Mouse (Mus musculus) adrenal gland, postnatal 14 days (tissue): ENCODE results near the gene Ccdc171. TPM values are rescaled to one million over a fixed set of nuclear protein-coding genes. Genes with fewer than 3 reads are reported as not detected.
"Not testable (repeated sequence)": the region's sequence is repeated elsewhere in the genome, so short reads cannot be mapped to it uniquely, and the experiment has no call there.

ENCODE experiments used
- DNase-seq: peaks from one replicate; pipeline ENCODE4 v3.0.0; 2021; ENCODE audit warnings: mixed read lengths
- total RNA-seq: library from RNA; stranded (reverse); gene quantifications from 2 replicates; pipeline ENCODE4 v1.2.3, GENCODE M21; 2021

Gene Ccdc171
- total RNA-seq, 1 experiment from 2014 or later: 1.9 TPM

DNA sequence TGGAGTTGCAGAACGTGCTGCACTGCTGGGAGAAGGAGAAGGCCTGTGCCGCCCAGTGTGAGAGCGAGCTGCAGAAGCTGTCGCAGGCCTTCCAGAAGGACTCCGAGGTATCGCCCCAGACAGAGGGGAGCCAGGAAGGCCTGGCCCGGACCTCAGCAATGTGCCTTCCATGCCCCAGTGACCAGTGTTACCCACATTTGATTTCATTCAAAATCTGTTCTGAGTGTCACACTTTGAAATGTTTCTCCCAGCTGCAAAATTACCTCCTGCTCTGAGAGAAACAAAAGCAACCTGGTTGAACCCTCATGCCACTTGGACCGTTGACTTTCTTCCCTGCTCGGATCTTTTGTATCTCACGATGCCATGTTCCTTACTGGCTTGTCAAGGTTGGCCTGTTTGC is 133.1 kb downstream of the Ccdc171 start:
- DNase-seq: no peak

DNA sequence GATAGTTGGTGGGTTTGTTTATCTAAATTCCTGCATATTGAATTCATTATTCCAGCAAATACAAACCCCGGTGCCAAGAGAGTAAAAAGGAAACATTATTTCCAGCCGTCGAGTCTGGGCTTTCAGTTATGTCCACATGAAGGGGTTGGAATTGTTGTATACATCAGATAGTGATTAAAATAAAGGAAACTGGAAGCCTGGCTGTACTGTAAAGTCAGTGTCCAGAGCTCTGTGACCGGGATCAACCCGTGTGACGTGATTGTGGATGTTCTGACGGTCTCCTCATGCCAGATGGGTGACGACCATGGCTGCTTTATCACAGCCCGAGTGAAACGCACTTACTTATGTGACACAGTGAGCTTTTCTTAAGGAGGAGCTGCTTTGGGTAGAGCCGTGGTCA is 134.1 kb downstream of the Ccdc171 start:
- DNase-seq: no peak

DNA sequence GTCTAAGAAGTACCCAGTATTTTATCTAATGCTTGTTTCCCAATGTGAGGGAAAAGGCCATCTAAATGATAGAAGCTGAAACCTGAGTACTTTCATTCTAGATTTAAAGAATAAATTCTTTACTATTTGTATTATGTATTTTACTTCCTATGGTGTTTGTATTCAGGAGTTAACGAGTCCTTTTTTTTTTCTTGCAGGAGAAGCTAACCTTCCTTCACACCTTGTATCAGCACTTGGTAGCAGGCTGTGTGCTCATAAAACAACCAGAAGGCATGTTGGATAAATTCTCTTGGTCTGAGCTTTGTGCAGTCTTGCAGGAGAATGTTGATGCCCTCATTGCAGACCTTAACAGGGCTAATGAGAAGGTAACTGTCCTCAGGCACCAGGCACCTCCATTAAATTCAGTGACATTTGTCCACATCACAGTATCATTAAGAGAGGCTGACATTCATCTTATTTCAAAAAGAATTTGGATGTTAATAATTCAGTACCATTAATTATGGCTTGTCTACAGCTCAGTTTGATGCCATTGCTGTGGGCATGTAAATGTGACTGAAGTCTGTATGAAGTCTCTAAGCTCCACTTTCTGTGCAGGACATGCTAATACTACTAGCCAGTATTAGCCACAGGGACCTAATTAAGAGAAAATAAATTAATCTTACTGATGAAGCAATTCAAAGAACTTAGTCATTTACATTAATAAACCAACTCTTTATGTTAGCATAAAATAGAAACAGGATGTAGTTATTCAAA is 136.3 kb downstream of the Ccdc171 start:
- no peak for DNase-seq

DNA sequence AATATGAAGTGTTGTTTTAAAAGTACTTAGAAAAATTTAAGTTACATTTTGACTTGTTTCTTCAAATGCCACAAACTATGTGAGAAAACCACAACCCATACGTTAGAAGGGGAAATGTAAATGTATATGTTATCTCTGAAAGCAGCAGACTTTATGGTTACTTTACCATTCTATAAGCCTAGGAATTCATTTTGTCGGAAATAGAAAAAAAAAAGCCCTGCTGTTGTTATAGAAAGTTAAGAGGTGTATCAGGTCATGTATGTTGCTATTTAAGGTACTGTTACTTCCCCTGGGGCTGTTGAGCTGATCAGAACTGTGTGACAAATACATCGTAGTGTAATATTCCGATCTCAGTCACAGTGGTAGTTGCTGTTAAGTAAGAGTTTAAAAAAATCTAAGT is 137.0 kb downstream of the Ccdc171 start:
- no peak for DNase-seq

DNA sequence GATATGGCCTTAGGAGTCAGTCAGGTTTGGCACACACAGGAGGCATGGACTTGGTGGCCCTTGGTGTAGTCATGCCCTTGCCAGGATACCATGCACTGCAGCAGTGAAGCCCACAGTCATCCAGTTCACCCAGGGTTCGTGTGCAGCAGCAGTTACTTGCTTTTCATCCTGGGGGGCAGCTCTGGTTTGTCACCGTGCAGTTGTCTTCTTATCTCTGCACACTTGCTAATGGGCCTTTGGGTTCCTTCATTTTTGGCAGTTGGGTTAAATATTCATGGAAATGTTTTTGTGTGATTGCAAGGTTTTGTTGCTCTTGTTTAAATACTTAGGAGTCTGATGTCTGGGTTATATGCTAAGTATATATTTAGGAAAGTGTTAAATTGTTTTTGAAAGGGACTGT is 144.2 kb downstream of the Ccdc171 start:
- DNase-seq: no peak

DNA sequence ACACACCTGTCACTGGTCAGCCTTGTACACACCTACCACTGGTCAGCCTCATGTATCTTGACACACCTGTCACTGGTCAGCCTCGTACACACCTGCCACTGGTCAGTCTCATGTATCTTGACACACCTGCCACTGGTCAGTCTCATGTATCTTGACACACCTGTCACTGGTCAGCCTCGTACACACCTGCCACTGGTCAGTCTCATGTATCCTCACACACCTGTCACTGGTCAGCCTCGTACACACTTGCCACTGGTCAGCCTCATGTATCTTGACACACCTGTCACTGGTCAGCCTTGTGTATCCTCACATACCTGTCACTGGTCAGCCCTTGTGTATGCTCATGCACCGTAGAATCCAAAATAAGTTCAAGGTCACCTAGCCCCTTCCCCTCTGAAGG is 150.0 kb downstream of the Ccdc171 start:
- DNase-seq: not testable (repeated sequence)

DNA sequence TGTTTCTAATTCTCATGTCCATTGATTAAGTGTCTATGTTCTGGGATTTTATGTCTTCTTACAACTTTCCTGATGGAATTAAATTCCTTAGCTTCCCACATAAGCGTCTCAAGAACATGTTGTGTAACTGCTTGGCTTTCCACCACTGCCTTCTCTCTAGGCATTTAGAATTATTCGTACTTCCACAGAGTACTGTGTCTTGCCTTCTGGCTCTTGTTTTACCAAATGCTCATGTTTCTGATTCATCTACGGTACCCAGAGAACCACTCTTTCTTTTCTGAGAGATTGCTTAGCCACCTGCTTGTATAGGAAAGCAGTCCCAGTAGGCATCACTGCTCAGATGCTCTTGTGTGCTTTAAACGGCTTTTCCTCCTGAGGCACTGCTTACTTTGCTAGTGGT is 151.1 kb downstream of the Ccdc171 start:
- DNase-seq: no peak

DNA sequence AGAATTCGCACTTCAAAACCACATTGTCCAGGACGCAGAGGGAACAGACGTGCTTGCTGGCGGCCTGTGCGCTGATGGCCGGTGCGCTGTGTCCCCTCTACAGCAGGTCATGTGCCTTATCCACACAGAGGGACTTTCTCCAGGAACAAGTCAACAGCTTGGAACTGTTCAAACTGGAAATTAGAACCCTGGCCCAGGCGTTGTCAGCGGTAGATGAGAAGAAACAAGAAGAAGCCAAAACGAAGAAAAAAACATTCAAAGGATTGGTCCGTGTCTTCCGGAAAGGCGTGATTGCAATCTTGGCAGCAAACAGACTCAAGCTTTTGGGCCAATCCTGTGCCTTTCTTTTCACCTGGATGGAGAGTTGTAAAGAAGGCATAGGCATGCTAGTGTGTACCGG is 155.7 kb downstream of the Ccdc171 start:
- no peak for DNase-seq

DNA sequence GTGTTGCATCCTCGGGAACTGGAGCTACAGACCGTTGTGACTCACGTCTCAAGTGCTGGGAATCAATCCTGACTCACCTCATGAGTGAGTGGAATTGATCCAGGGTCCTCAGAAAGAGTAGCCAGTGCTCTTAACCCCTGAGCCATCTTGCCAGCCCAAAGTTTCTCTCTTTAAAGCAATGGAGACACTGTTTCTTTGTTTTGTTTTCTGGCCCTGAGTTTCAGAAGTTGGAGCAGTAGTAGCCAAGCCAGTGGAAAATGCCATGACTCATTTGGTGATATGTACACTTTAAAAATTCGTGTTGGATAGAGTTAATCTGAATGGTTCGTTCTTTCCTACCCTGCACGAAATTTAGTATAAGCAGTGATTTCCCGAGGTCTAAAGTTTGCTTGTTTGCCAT is 157.5 kb downstream of the Ccdc171 start:
- no peak for DNase-seq

DNA sequence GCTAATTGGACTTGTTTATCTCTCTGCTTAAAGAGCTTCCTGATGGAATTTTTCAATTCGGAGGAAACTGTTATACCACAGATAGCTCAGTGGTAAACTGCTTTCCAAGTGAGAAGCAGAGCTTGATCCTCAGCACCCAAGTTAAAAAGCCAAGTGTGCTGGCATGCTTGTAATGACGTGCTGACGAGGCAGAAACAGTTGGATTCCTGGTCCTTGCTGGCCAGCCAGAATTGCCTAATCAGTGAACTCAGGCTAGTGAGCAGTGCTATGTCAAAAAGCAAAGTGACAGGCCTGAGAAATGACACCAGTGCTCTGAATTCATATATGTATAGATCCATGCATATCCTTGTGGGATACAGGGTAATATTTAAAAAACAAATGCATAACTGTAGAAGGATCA is 174.8 kb downstream of the Ccdc171 start:
- DNase-seq: no peak

DNA sequence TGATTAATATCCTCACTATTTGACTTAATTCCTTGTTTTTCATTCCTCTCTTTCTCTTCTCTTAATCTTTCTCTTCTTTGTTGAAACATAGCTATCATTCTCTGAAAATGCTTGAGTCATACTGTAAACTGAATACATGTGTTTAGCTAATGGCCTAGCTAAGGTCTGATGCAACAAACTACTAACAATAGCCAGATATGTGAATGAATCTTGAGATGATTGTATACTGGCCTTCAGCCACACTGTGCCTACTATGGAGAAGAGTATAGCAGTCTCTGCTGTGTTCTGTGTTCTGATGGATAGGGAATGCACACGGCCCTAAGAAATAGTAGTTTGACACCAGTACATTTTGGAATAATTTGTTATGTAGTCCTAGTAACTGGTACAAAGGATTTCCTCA is 191.7 kb downstream of the Ccdc171 start:
- no peak for DNase-seq

DNA sequence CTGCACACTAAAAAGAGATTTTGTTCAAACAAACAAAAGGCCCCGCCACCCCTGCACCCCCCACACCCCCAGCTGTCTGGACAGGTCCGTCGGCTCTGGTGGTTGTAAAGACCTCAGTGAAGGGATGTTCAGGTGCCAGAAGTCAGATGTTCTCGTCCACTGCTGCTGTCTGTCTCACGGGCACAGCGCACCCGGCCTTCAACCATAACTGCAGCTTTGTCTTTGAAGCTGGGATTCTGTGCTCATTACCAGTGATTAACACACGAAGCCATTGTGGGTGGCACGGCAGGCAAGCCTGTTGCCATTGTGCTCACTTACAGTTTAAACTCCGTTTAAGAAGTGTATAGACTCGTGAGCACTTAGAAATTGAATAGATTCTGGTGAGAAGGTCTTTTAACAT is 194.5 kb downstream of the Ccdc171 start:
- no peak for DNase-seq

DNA sequence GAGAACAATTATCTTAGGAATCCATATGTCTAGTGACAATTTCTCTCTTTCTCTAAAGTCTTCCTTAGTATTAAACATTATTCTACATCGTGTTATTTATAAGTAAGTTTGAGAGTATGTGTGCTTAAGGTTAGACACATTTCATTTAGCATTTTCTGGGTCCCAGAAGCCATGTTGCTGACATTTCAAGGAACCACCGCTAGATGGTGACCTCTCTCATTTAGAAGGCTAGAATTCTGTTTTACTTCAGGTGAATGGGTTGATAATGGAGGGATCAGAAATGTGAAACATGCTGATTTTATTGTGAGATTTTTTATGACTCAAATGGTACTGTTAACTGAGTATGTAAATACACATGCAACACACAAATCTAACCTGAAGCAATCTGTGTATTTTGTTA is 199.8 kb downstream of the Ccdc171 start:
- no peak for DNase-seq

DNA sequence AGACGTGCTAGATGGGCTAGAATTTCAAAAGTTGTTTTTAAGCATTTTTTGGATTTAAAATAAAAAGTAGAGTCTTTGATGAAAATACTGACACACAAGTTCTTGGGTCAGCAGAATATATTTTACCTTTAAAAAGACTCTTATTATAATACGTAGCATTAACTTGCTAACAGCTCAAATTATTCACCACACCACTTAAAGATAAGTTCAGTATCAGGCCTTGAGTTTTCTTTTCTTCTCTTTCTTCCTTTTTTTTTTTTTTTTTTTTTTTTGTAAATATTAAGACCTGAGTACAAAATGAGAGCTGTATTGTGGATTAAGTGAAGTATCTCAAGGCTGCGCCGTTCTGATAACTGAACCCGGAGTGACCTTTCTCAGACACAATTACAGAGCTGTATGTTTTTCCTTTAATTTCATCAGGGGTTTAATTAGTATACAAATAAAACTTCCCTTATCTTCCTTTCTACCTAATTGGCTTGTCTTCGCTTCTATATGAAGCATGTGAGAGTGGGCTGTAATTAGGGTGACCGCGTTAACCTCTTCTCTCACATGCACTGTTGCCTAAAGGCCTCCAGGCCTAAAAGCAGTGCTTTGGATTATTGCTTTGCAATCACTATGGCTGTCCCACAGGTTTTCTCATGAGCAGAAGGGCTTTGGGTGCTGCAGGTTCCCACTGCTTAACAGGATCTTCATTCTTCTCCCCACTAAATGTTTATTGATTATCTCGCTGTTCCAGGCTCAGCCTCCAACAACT is 214.0 kb downstream of the Ccdc171 start:
- no peak for DNase-seq

DNA sequence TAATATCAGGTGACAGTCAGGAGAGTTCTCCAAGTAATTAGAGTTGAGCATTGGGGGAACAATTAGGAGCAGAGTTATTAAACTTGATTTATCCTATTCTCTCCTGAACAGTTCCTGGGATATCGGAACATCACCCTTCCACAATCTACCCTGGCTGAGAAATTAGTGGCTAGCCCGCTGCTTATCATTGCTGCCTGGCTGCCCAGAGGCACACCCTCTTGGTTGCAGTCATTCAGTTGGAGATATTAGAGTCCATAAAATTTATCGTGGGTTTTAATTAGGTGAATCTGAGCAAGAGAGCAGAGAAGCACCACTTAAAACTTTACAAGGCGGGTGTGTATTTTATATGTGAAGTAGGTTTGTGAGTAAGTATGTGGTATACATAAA is 214.5 kb downstream of the Ccdc171 start:
- DNase-seq: no peak

DNA sequence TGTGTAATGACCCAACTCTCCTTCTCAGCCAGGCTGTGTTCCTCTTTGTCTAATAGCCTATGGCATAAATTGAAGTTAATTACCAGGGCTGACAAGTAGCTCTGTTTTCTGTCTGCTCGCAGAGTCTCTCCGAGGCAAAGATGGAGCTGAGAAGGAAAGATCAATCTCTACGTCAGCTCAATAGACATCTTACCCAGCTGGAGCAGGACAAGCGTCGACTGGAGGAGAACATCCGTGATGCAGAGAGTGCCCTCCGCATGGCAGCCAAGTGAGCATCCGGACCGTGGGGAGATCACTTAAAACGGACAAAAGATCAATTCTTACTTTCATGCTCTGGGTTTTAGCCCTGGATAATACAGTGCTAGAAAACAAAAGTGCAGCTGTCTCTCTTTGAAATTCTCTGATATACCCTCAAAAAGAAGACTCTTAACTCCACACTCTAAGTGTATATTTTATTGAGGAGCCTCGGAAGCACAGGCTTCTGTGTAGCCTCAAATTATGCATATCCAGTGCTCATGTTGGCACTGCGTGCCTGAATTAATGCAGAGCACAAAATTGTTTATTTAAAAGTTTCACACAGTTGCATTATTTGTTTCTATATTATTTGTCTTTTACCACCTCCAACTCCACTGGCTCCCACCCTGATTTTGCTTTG is 217.6 kb downstream of the Ccdc171 start:
- DNase-seq: no peak

DNA sequence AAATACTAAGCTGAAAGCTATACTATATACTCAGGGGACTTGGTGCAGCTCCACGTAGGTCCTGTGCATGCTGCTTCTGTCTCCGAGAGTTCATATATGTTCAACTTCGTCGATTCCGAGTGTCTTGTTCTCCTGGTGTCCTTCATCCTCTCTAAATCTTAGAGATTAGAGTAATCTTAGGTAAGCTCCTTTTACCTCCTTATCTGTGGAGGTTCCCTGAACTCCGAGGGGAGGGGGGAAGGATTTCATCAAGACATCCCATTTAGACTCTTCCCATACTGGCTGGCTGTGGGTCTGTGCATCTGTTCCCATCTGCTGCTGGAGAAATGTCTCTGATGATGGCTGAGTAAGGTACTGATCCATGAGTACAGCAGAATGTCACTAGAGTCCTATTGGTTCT is 249.8 kb downstream of the Ccdc171 start:
- DNase-seq: no peak

DNA sequence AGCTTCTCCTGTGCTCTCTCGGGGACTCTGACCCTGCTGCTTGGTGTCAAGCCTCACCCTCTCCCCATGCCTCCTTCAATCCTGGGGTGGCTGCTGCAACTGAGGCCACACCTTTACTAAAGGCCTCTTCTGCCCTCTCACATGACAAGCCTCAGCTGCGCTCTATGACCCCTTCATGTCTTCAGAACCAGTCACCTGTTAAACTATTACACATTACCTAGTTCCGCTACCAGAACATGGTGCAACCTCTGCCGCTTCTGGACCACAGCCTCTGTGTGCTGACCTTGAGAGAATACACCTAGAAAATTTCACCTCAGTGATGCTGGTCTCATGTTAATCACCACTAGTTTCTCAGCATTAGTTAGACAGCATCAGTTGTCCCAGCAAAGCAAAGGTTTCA is 254.7 kb downstream of the Ccdc171 start:
- DNase-seq: no peak

DNA sequence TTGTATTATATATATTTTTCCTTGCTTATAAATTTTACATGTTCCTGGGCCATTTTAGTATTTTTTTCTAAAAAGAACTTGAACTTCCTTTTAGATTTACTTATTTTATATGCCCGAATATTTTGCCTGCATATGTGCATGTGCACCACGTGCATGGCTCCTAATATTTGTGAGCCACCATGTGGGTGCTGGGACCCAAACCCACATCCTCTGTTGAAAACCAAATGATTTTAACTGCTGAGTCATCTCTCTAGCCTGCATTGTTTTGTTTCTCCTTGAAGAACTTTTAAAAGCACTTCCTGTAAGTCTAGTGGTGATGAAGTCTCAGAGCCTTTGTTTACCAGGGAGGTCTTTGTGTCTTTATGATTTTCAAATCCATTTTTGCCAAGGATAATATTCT is 259.8 kb downstream of the Ccdc171 start:
- no peak for DNase-seq

DNA sequence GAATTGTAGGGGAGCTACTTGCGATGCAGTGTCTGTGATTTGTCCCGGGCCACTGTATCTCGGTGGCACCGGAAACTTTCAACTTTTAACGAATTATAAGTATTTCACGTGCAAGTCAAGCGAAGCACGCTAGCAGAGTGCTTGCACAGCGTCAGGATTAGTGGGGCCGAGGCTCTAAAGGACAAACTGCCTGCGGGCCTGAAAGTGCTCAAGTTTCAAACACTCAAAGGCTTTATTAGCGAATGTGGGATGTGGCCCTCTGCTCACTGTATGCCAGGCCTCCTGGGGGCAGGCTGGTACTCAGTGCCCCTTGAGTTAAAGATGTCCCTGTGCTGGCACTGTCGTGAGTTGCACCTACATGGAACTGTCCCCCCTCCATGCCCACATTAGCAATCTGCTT is 266.5 kb downstream of the Ccdc171 start:
- DNase-seq: no peak

DNA sequence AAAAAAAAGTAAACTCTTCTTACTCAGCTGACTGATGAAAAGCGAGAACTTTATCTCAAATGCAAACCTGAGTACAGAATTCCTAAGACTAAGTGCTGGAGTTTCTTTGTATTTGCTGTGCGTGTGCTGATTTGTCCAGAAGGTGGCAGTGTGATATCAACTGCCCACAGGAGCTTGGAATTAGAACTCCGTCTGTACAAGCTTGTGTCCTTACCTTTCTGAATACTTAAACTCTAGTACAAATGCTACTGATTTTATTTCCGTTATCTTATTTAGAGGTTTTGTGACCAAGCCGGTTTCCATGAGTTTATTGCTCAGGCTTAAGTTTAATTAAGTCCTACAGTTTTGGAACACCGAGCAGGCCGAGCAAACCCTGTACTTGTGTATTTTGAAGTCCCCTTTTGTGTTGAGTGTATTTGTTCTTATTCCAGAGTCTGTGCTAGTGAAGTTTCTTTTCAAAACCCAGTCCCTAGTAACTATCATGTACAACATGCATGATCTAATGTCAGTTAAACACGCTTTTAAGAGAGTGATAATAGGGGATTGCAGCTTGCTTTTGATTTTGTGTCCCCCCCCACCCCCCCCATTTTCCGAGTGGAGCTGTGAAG is 269.1 kb downstream of the Ccdc171 start:
- DNase-seq: peak; percentile 50

DNA sequence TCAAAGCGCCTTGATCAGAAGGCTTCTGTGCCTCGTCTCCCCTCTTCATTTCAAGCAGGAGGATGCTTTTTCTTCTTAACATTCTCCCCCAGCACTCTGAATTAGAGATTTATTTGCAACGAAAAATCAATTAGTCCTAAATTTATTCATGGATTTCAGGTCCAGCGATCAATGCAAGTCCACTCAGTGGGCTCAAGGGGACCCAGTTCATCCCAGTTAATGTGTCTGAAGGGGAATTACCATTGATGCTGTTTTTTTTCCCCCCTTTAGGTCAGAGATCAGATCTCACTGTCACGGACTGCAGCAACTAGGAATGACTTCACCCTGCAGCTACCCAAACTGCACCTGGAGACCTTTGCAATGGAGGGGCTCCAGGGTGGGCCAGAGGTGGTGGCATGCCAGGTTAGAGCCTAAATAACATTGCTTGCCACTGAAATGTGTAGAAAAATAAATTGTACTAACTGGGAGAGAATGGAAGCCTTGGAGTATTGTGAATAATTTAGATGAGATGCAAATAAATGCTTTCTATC is 269.6 kb downstream of the Ccdc171 start:
- no peak for DNase-seq

DNA sequence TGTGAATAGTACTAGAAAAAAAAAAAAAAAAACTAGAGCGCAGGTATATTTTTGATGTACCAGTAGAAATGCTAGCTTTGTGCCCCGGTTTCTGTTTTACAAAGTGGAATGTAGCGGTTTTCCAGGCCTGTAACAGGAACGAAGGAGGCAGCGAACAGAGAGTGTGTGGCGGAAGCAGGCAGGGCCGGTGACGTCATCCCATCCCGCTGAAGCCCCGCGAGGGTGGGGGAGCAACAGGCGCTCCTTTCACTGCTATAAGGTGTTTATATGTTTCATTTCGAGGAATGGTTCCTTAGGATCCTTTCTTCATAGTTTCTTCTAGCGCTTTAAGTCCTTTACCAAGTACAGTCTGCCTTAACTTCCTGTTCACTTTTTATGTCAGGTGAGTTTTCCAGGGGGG is 272.6 kb downstream of the Ccdc171 start:
- DNase-seq: no peak
